8 mouse cellular contexts compared by ENCODE assay signal in the genomic region with DNA sequence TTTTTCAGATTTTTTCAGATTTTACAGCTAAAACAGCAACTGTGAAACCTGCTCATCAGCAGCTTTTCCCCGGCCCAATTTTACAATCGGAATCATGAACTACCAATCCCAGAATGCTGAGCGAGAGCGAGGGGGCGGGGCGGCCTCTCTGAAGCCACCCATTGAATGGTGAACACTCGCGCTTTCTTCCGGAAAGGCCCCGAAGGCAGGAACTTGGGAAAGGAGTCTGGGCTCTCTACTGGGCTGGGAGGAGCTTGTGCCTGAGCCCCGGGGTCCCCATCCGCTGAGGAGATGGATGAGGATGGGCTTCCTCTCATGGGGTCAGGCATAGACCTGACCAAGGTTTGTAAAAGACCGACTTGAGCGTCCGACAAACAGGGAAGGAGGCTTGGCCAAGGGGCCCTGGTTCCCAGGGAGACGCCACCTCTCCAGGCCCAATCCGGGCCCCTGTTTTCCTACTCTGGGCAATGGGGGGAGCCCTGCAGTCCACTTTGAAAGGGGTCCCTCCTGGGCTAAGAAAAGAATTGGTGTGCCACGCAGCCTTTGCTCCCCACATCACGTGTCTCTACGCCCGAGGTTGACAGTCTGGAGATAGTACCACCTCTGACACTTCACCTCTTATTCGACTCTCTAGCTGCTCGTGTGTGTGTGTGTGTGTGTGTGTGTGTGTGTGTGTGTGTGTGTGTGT. TPM values are rescaled to one million over a fixed set of nuclear protein-coding genes. Genes with fewer than 3 reads are reported as not detected.
DNase-seq lines count a peak whose midpoint lies in the region; ATAC-seq lines count a peak whose summit lies in the region.

A gene (plus strand): TSS at position 143 of the 688 bp plus-strand sequence.

- peak within 1 kb of the TSS; percentile 67 for H3K27ac ChIP-seq in brown adipose tissue, adult 24 weeks (replicated peaks; ENCODE audit: low read depth, low read length)
- H3K27ac ChIP-seq in heart, embryonic 13.5 days (replicated peaks), result peak within 1 kb of the TSS; percentile 77
- H3K27ac ChIP-seq in liver, embryonic 12.5 days, result peak within 1 kb of the TSS; percentile 69
- peak within 1 kb of the TSS; percentile 78 for H3K27ac ChIP-seq in stomach, embryonic 15.5 days

- H3K36me3 ChIP-seq in heart, embryonic 13.5 days, result peaks cover 8% of the 10 kb centered on the region
- peaks cover 14% of the 10 kb centered on the region for H3K36me3 ChIP-seq in liver, embryonic 12.5 days
- H3K36me3 ChIP-seq in stomach, embryonic 15.5 days, result peaks cover 6% of the 10 kb centered on the region

- H3K4me2 ChIP-seq in heart, embryonic 13.5 days, result peak within 1 kb of the TSS; percentile 74
- peak within 1 kb of the TSS; percentile 83 for H3K4me2 ChIP-seq in liver, embryonic 12.5 days
- peak within 1 kb of the TSS; percentile 69 for H3K4me2 ChIP-seq in stomach, embryonic 15.5 days

- WGBS in heart, embryonic 13.5 days, result 1% methylated on average over 23 of the region's 23 CpGs
- under 1% methylated on average over 23 of the region's 23 CpGs for WGBS in liver, embryonic 12.5 days (ENCODE audit: insufficient replicate concordance)
- WGBS in stomach, embryonic 15.5 days, result 2% methylated on average over 23 of the region's 23 CpGs

- H3K4me3 ChIP-seq in brown adipose tissue, adult 24 weeks (ENCODE audit: insufficient read depth, low read depth, low read length), result peak within 1 kb of the TSS; percentile 95
- H3K4me3 ChIP-seq in heart, embryonic 13.5 days, result peak within 1 kb of the TSS; percentile 78
- peak within 1 kb of the TSS; percentile 76 for H3K4me3 ChIP-seq in liver, embryonic 12.5 days
- peak within 1 kb of the TSS; percentile 69 for H3K4me3 ChIP-seq in stomach, embryonic 15.5 days (replicated peaks)

- H3K9me3 ChIP-seq in heart, embryonic 13.5 days, result no peaks in the 10 kb centered on the region
- H3K9me3 ChIP-seq in liver, embryonic 12.5 days (replicated peaks), result no peaks in the 10 kb centered on the region
- H3K9me3 ChIP-seq in stomach, embryonic 15.5 days, result no peaks in the 10 kb centered on the region

- H3K27me3 ChIP-seq in heart, embryonic 13.5 days (replicated peaks), result no peaks in the 10 kb centered on the region
- H3K27me3 ChIP-seq in liver, embryonic 12.5 days (replicated peaks), result no peaks in the 10 kb centered on the region
- no peaks in the 10 kb centered on the region for H3K27me3 ChIP-seq in stomach, embryonic 15.5 days (replicated peaks)

- H3K9ac ChIP-seq in heart, embryonic 13.5 days, result peak within 1 kb of the TSS; percentile 89
- peak within 1 kb of the TSS; percentile 78 for H3K9ac ChIP-seq in liver, embryonic 12.5 days
- peak within 1 kb of the TSS; percentile 54; the same call in 1 of the 2 replicates for H3K9ac ChIP-seq in stomach, embryonic 15.5 days

- peak; percentile 92 for DNase-seq in CD4-positive, CD25-positive, alpha-beta regulatory T cell, adult 2 months (ENCODE audit: low read depth, low spot score)
- peak; percentile 26 for DNase-seq in fat pad, adult 2 months (ENCODE audit: extremely low read depth, low read depth, low spot score)
- peak; percentile 96 for DNase-seq in kidney, postnatal 10 days
- peak; percentile 70 to 74 for DNase-seq in natural killer cell, adult 2 months (ENCODE audit: low spot score in 2 of 2)

- ATAC-seq in heart, embryonic 13.5 days (ENCODE audit: extremely low read depth, insufficient number of reproducible peaks, low FRiP score, low TSS enrichment), result peak; percentile 75; the same call in 1 of the 2 replicates
- peak; percentile 96 for ATAC-seq in liver, embryonic 12.5 days
- peak; percentile 97 for ATAC-seq in stomach, embryonic 15.5 days (ENCODE audit: insufficient read depth, low FRiP score, low read depth)

- peaks cover 2% of the 10 kb centered on the region; the same call in 1 of the 2 replicates for H3K4me1 ChIP-seq in brown adipose tissue, adult 24 weeks (ENCODE audit: control insufficient read depth, insufficient read depth, insufficient read length, low read length)
- peaks cover 6% of the 10 kb centered on the region for H3K4me1 ChIP-seq in heart, embryonic 13.5 days
- H3K4me1 ChIP-seq in liver, embryonic 12.5 days, result peaks cover 11% of the 10 kb centered on the region
- H3K4me1 ChIP-seq in stomach, embryonic 15.5 days, result no peaks in the 10 kb centered on the region

RNA-seq across cellular contexts. Expression of the gene that starts here (rescaled TPM):
- polyA plus RNA-seq in brown adipose tissue, adult 24 weeks (2012; ENCODE audit: insufficient read depth, insufficient read length, missing spikeins), result 67.1 and 88.3 TPM in 2 replicates
- 47.9 and 48.3 TPM in 2 replicates for polyA plus RNA-seq in heart, embryonic 13.5 days (2015; fragmentation: Nextera tagmentation; extraction: Ambion mirVana)
- 34.9 and 36.0 TPM in 2 replicates for polyA plus RNA-seq in liver, embryonic 12.5 days (2016; fragmentation: Nextera tagmentation; extraction: Ambion mirVana)
- 62.8 and 64.1 TPM in 2 replicates for polyA plus RNA-seq in stomach, embryonic 15.5 days (2015; fragmentation: Nextera tagmentation; extraction: Ambion mirVana)

Comparison
In these comparisons a context has a peak if more than half of its experiments do, and no peak if none do; other contexts are left out.
1. Peak in every context shown above with its lines: DNase-seq, ATAC-seq, H3K4me3 ChIP-seq and H3K27ac ChIP-seq.
2. DNase-seq: peak in every context shown above with its lines; median percentile 96 in kidney, postnatal 10 days; 92 in CD4-positive, CD25-positive, alpha-beta regulatory T cell, adult 2 months; 72 in natural killer cell, adult 2 months; 26 in fat pad, adult 2 months.